Comparison of ENCODE assay signal across 7 mouse cellular contexts in the genomic region with DNA sequence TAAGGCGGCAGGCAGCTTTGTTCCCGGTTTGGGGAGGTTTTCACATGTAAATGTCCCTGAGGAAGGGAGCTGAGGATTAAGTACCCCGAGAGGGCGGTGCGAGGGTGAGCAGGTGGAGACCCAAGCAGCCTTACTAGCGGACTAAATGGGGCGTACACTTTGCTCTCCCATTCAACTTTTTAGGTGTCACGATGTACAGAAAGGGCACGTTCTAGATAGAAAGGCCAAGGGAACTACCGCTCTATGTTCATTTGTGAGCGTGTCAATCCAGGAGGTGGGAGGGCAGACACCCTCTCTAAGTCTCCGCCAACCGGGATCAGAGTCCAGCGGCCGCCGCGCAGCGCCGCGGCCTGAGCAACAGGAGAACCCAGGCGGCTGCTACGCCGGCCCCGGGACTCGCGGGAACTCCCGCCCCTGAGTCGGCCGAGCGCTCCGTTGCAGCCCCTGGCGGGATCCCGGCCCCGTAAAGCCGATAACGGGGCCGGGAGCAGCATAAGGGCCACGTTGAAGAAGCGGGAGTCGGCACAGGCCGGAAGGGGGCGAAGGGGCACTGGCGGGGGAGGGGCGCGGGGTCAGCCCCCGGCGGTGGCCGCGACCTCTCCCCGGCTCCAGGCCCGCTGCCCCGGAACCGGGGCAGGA. TPM values are rescaled to one million over a fixed set of nuclear protein-coding genes. Genes with fewer than 3 reads are reported as not detected.
A peak's percentile ranks its signal among the peaks of the same experiment; 100 is the strongest.
DNase-seq lines count a peak whose midpoint lies in the region; ATAC-seq and TF ChIP-seq lines count a peak whose summit lies in the region.

No protein-coding gene starts in this region.

- TF ChIP-seq POLR2A in ES-Bruce4 (IDR thresholded peaks at IDR 0.05; ENCODE audit: insufficient read depth, low read length): no peak
- peak; percentile 45; the same call in 1 of the 2 replicates for TF ChIP-seq POLR2A in small intestine, adult 2 months (IDR thresholded peaks at IDR 0.05; ENCODE audit: low read depth, low read length)

- peak overlapping the region; percentile 85 for H3K4me2 ChIP-seq in heart, embryonic 15.5 days

- H3K4me1 ChIP-seq in ES-Bruce4 (ENCODE audit: control insufficient read depth, insufficient read depth, low read length): peaks cover 2% of the 10 kb centered on the region
- H3K4me1 ChIP-seq in embryonic facial prominence, embryonic 10.5 days: peaks cover 44% of the 10 kb centered on the region
- H3K4me1 ChIP-seq in heart, embryonic 15.5 days (replicated peaks): peaks cover 48% of the 10 kb centered on the region
- H3K4me1 ChIP-seq in small intestine, adult 2 months (ENCODE audit: control insufficient read depth, insufficient read depth, insufficient read length, low read length): peaks cover 19% of the 10 kb centered on the region; the same call in 1 of the 2 replicates

- no peaks in the 10 kb centered on the region for H3K27me3 ChIP-seq in ES-Bruce4 (ENCODE audit: control insufficient read depth, insufficient read depth, low read length, poor library complexity, severe bottlenecking)
- H3K27me3 ChIP-seq in embryonic facial prominence, embryonic 10.5 days (replicated peaks; ENCODE audit: low read depth, poor library complexity, severe bottlenecking): no peaks in the 10 kb centered on the region
- no peaks in the 10 kb centered on the region for H3K27me3 ChIP-seq in heart, embryonic 15.5 days
- H3K27me3 ChIP-seq in small intestine, adult 2 months (ENCODE audit: control insufficient read depth, insufficient read depth, low read length): no peaks in the 10 kb centered on the region

- peak; percentile 15 for ATAC-seq in heart, embryonic 15.5 days (replicated peaks; ENCODE audit: insufficient number of reproducible peaks, insufficient read depth, low FRiP score, low read depth)
- ATAC-seq in megakaryocyte, adult 5-6 weeks (ENCODE audit: poor library complexity, severe bottlenecking): peak; percentile 12

- H3K9ac ChIP-seq in ES-Bruce4 (ENCODE audit: low read depth, poor library complexity, severe bottlenecking): peak overlapping the region; percentile 99
- H3K9ac ChIP-seq in heart, embryonic 15.5 days: peak overlapping the region; percentile 99

- DNase-seq in adrenal gland, adult 18-20 months (ENCODE audit: low spot score in 2 of 2): peak; percentile 46 to 48
- DNase-seq in embryonic facial prominence, embryonic 10.5 days (ENCODE audit: low spot score): no peak
- DNase-seq in kidney, postnatal 10 days: peak; percentile 74

- WGBS in embryonic facial prominence, embryonic 10.5 days: under 1% methylated on average over 53 of the region's 53 CpGs
- under 1% methylated on average over 53 of the region's 53 CpGs for WGBS in heart, embryonic 15.5 days
- under 1% methylated on average over 53 of the region's 53 CpGs for WGBS in small intestine, adult 2 months

- no peaks in the 10 kb centered on the region for H3K9me3 ChIP-seq in ES-Bruce4 (replicated peaks; ENCODE audit: control insufficient read depth, insufficient read depth, low read length, poor library complexity, severe bottlenecking)
- H3K9me3 ChIP-seq in embryonic facial prominence, embryonic 10.5 days: no peaks in the 10 kb centered on the region
- H3K9me3 ChIP-seq in heart, embryonic 15.5 days (replicated peaks): no peaks in the 10 kb centered on the region

- TF ChIP-seq EP300 in ES-Bruce4 (IDR thresholded peaks at IDR 0.05; ENCODE audit: insufficient read depth, low read depth, low read length): no peak

- TF ChIP-seq CTCF in ES-Bruce4 (IDR thresholded peaks at IDR 0.05; ENCODE audit: low read depth, low read length): no peak
- TF ChIP-seq CTCF in small intestine, adult 2 months (IDR thresholded peaks at IDR 0.05; ENCODE audit: extremely low read depth, insufficient read length, insufficient replicate concordance, low read depth, low read length): no peak

- 0 out of 2 replicates have a peak, but pooled peaks cover 2% of the 10 kb centered on the region for H3K36me3 ChIP-seq in ES-Bruce4 (ENCODE audit: control insufficient read depth, insufficient read depth, low read length, poor library complexity, severe bottlenecking)
- peaks cover 8% of the 10 kb centered on the region for H3K36me3 ChIP-seq in embryonic facial prominence, embryonic 10.5 days (replicated peaks)
- no peaks in the 10 kb centered on the region for H3K36me3 ChIP-seq in heart, embryonic 15.5 days
- H3K36me3 ChIP-seq in small intestine, adult 2 months (ENCODE audit: control insufficient read depth, insufficient read depth, low read length): no peaks in the 10 kb centered on the region

- H3K27ac ChIP-seq in ES-Bruce4 (ENCODE audit: insufficient read depth, low read length): peak overlapping the region; percentile 39; the same call in 1 of the 2 replicates
- H3K27ac ChIP-seq in embryonic facial prominence, embryonic 10.5 days (replicated peaks): peak overlapping the region; percentile 94
- H3K27ac ChIP-seq in heart, embryonic 15.5 days: peak overlapping the region; percentile 96
- H3K27ac ChIP-seq in small intestine, adult 2 months (ENCODE audit: insufficient read depth, low read depth, low read length): peak overlapping the region; percentile 65

- H3K4me3 ChIP-seq in ES-Bruce4 (ENCODE audit: low read depth, low read length): peak overlapping the region; percentile 80
- H3K4me3 ChIP-seq in embryonic facial prominence, embryonic 10.5 days: peak overlapping the region; percentile 81
- peak overlapping the region; percentile 98 for H3K4me3 ChIP-seq in heart, embryonic 15.5 days
- H3K4me3 ChIP-seq in small intestine, adult 2 months (ENCODE audit: low read depth, low read length): peak overlapping the region; percentile 73

RNA-seq across cellular contexts. Expression of a gene that starts 0.9 kb away (rescaled TPM):
- 127 and 133 TPM in 2 replicates for polyA plus RNA-seq in ES-Bruce4 (2011; ENCODE audit: insufficient read depth, insufficient read length, low read depth, missing spikeins)
- 10 to 100 TPM; 39.5 to 44.7 TPM for total RNA-seq in adrenal gland, adult 18-20 months (2021)
- 34.6 and 36.1 TPM in 2 replicates for polyA plus RNA-seq in embryonic facial prominence, embryonic 10.5 days (2016; fragmentation: Nextera tagmentation; extraction: Ambion mirVana)
- 15.5 and 21.6 TPM in 2 replicates for polyA plus RNA-seq in heart, embryonic 15.5 days (2015; fragmentation: Nextera tagmentation; extraction: Ambion mirVana)
- 51.5 and 58.4 TPM in 2 replicates for total RNA-seq in megakaryocyte, adult 5-6 weeks (2015)
- 19.2 and 29.1 TPM in 2 replicates for total RNA-seq in megakaryocyte, adult 5-6 weeks (2017)
- polyA plus RNA-seq in small intestine, adult 2 months (2012; rRNA removed): 20.9 and 43.4 TPM in 2 replicates

Comparison
In these comparisons a context has a peak if more than half of its experiments do, and no peak if none do; other contexts are left out.
1. H3K27ac ChIP-seq: peak in every context shown above with its lines; median percentile 96 in heart, embryonic 15.5 days; 94 in embryonic facial prominence, embryonic 10.5 days; 65 in small intestine, adult 2 months; 39 in ES-Bruce4.